22 mouse cellular contexts compared by ENCODE assay signal in the genomic region with DNA sequence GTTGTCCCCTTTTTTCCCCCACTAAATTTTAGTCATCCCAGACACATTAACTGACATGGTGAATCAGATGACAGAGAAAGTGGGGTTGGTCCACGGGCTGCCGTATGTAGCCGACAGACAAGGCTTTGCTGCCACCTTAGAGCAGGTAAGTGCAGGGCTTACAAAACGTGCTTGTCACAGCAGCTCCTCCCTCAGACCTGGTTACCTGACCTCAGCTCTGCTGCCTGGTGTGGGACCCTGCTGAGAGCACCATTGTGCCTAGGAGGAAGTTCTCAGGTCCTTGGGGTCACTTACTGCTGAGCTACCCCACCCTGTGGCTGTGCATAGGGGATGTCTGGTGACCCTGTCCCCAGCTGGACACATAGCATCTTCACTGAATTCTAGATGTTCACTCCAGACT.
"Had no signal": no experiment of that assay in that cellular context is flagged by ENCODE, and none has a peak within 500 bp of the region (broad histone marks: within the 10 kb centered on the region; RNA-seq: fewer than 3 reads in every experiment).

No protein-coding gene starts in this region.

- H3K4me3 ChIP-seq: kidney, embryonic 15.5 days; left cerebral cortex, adult 2 months; lung, embryonic 15.5 days; neural tube, embryonic 12.5 days; neural tube, embryonic 15.5 days; stomach, embryonic 15.5 days had no signal

- H3K4me1 ChIP-seq: kidney, embryonic 15.5 days; lung, embryonic 15.5 days; neural tube, embryonic 12.5 days; neural tube, embryonic 15.5 days; stomach, embryonic 15.5 days had no signal

- H3K9ac ChIP-seq: kidney, embryonic 15.5 days; liver, embryonic 14.5 days; lung, embryonic 15.5 days; neural tube, embryonic 12.5 days; neural tube, embryonic 15.5 days; stomach, embryonic 15.5 days had no signal

- DNase-seq: kidney, adult 11 months; kidney, adult 8-10 months; kidney, postnatal 10 days; kidney, postnatal 36 days; layer of hippocampus, postnatal 36 days; lung, adult 18-20 months; lung, postnatal 10 days; lung, postnatal 4 days; midbrain, embryonic 14.5 days; retina, postnatal 1 day; right cerebral cortex, postnatal 25 days; spleen, adult 18-20 months; thymus, adult 18-20 months; thymus, postnatal 36 days had no signal

- H3K27me3 ChIP-seq: kidney, embryonic 15.5 days; lung, embryonic 15.5 days; neural tube, embryonic 12.5 days; neural tube, embryonic 15.5 days; stomach, embryonic 15.5 days had no signal

- H3K4me2 ChIP-seq: kidney, embryonic 15.5 days; lung, embryonic 15.5 days; midbrain, embryonic 11.5 days; neural tube, embryonic 12.5 days; neural tube, embryonic 15.5 days; stomach, embryonic 15.5 days had no signal

- H3K9me3 ChIP-seq: kidney, embryonic 15.5 days; lung, embryonic 15.5 days; neural tube, embryonic 12.5 days; neural tube, embryonic 15.5 days; stomach, embryonic 15.5 days had no signal

- H3K27ac ChIP-seq: kidney, embryonic 15.5 days; left cerebral cortex, adult 2 months; liver, embryonic 14.5 days; lung, embryonic 15.5 days; neural tube, embryonic 12.5 days; neural tube, embryonic 15.5 days; stomach, embryonic 15.5 days had no signal
